Mouse (Mus musculus) left cerebral cortex, postnatal 36 days (tissue): ENCODE data around the gene Vmn2r114. TPM values are rescaled to one million over a fixed set of nuclear protein-coding genes. Genes with fewer than 3 reads are reported as not detected.
"Not testable (repeated sequence)": the region's sequence is repeated elsewhere in the genome, so short reads cannot be mapped to it uniquely, and the experiment has no call there.

Source experiments
- DNase-seq, 2 experiments: peaks; one replicate each; pipeline ENCODE4 v3.0.0; 2021 to 2022; ENCODE audit warnings: low spot score in 2 of 2, mixed read lengths in 1 of 2
- intact Hi-C: fragments of 180-260 bp; cut with DNase I; formaldehyde crosslinking; loops from one replicate; pipeline ENCODE4 v1.15.1; 2025
- total RNA-seq, 2 experiments: library from RNA; stranded (reverse); gene quantifications; 2 replicates each; pipeline ENCODE4 v1.2.3; 2021

The Vmn2r114 gene
- total RNA-seq = under 1 TPM in 1 of 2 experiments, not detected in 1; 0.05 TPM

DNA sequence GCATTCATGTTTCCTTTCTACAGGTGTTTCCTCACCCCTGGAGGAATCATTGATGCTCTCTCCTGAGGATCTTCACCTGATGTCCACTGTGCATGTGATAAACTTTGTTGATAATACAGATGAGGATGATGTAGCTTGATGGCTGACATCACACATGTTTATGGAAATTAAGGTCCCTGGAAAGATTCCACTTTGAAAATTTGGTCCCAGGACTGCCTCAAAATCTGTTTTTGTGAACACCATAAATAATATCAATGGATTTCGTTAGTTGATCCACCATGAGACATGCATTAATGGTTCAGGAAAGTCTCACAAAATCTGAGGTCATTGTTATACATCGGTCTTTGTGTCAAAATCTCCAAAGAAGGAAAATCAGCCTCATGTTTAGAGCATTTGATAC, at the start of gene Vmn2r114:
Gene Vmn2r114, minus strand, starts transcription at position 101 of the 400 bp plus-strand sequence.
- DNase-seq, intact Hi-C loops: not testable (repeated sequence)

DNA sequence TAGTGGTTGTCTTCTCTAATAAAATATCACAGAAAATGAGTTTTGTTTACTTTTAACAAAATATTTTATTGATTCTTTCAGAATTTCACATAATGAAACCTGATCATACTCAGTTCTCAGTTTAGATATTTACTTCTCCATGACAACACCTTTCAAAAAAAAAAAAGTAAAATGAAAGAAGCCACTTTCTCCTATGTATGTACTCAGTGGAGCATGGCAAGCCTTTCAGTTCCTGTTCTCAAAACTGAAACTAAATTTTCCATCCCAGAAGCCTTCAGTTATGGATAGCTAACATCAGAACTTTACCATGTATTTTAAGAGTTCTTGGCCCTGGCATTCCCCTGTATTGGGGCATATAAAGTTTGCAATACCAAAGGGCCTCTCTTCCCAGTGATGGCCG, 39.3 kb upstream of the Vmn2r114 start:
- intact Hi-C loops = no loop called here
- DNase-seq = no peak

DNA sequence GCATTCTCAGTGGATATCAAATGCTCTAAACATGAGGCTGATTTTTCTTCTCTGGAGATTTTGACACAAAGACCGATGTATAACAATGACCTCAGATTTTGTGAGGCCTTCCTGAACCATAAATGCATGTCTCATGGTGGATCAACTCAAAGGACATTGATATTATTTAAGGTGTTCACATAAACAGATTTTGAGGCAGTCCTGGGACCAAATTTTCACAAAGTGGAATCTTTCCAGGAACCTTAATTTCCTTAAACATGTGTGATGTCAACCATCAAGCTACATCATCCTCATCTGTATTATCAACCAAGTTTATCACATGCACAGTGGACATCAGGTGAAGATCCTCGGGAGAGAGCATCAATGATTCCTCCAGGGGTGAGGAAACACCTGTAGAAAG, 31.1 kb upstream of the Vmn2r114 start, which contains the start of gene Vmn2r115:
Gene Vmn2r115, plus strand, starts transcription at position 301 of the 400 bp plus-strand sequence.
- DNase-seq, intact Hi-C loops: not testable (repeated sequence)

DNA sequence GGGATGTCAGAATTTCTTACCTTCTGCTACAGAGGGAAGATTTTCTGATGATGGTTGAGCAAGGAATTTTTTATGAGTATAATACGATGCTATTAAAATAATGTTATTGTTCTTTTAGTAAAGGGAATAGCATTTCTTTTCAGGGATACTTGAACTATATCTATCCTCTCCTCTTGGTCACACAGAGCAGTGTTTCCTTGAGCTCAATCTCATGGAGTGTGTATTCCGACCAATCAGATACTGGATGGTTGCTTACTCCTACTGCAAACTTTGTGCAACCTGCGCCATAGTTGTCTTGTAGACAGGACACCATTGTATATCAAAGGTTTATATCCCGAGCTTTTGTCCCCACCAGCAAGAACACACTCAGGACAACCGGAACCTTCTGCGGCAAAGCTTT, 18.3 kb upstream of the Vmn2r114 start:
- intact Hi-C loops = no loop called here
- no peak for DNase-seq

Other genes starting within 250 kb of the Vmn2r114 start
- gene Zfp40, start 119.3 kb downstream of the Vmn2r114 start, total RNA-seq = 10 to 100 TPM; 17.7 to 20.5 TPM
- gene Vmn2r115, start 31.2 kb upstream of the Vmn2r114 start, total RNA-seq = not detected
- gene Vmn2r116, start 72.1 kb upstream of the Vmn2r114 start, total RNA-seq = not detected
- gene Vmn2r117, start 167.2 kb upstream of the Vmn2r114 start, total RNA-seq = not detected